Mouse (Mus musculus): ENCODE measurements at regions not wholly inside any gene's neighbourhood (a gene's known extent, or its start where the extent isn't known, plus 50 kb on each side); places are given as distances from the start of the nearest gene placed in this dataset.

DNA sequence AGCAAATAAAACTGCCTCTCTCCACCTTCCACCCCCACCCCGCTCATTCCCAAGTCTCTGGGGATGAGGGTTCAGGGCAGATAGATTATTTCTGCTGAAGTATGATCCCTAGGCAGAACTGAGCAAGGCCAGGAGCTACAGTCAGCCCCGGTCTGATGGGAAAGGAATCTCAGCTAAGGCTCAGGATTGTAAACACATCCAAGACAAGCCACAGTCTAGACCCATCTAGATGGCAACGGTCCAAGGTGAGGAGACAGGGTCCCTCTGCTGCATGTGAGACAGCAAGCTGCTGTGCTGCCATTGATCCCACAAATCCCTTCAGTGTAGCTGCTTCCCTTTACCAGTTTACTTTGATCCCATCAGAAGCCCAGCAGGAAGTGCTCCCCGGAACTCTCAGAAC, 181.3 kb downstream of the Qk start:
- no peak for TF ChIP-seq CTCF (IDR thresholded peaks at IDR 0.05; ENCODE audit: low read depth)
- no peak for TF ChIP-seq EP300 (IDR thresholded peaks at IDR 0.05; ENCODE audit: low read depth)
